Comparison of ENCODE assay signal across 8 mouse cellular contexts in genomic region chr12:54795153-54795998, GRCm38 (mm10). TPM values are rescaled to one million over a fixed set of nuclear protein-coding genes. Genes with fewer than 3 reads are reported as not detected.
DNase-seq lines count a peak whose midpoint lies in the region; ATAC-seq and TF ChIP-seq lines count a peak whose summit lies in the region.

Gene Snx6, minus strand, starts transcription at chr12:54795703.

- peak within 1 kb of the TSS; percentile 97 for H3K27ac ChIP-seq in hindbrain, embryonic 10.5 days
- H3K27ac ChIP-seq in lung, postnatal 0 days (ENCODE audit: low read length), result peak within 1 kb of the TSS; percentile 90

- TF ChIP-seq CTCF in lung, postnatal 0 days (IDR thresholded peaks at IDR 0.05), result no peak

- peak within 1 kb of the TSS; percentile 89 for H3K4me2 ChIP-seq in lung, postnatal 0 days (replicated peaks; ENCODE audit: low read depth, low read length)

- no peaks in the 10 kb centered on the region for H3K27me3 ChIP-seq in hindbrain, embryonic 10.5 days (ENCODE audit: insufficient read depth, poor library complexity, severe bottlenecking)
- no peaks in the 10 kb centered on the region for H3K27me3 ChIP-seq in lung, postnatal 0 days (replicated peaks; ENCODE audit: insufficient read depth, low read length)

- H3K9me3 ChIP-seq in hindbrain, embryonic 10.5 days, result no peaks in the 10 kb centered on the region
- no peaks in the 10 kb centered on the region for H3K9me3 ChIP-seq in lung, postnatal 0 days (ENCODE audit: low read length)

- H3K4me3 ChIP-seq in hindbrain, embryonic 10.5 days, result peak within 1 kb of the TSS; percentile 97
- peak within 1 kb of the TSS; percentile 98 for H3K4me3 ChIP-seq in lung, postnatal 0 days (ENCODE audit: low read depth, low read length)

- peak; percentile 50 for DNase-seq in MEL-GATA-1-ER (ENCODE audit: extremely low read depth, low read depth)
- peak; percentile 78 for DNase-seq in cerebellum, adult 8-10 months
- peak; percentile 89 for DNase-seq in hindbrain, embryonic 10.5 days (ENCODE audit: low spot score)
- DNase-seq in layer of hippocampus, adult 9-11 months, result peak; percentile 80
- peak; percentile 93 for DNase-seq in lung, postnatal 0 days (ENCODE audit: low spot score)
- DNase-seq in ovary, postnatal 36 days (ENCODE audit: low spot score), result peak; percentile 86
- DNase-seq in thymus, postnatal 25 days, result peak; percentile 85

- peak within 1 kb of the TSS; percentile 97 for H3K9ac ChIP-seq in lung, postnatal 0 days (replicated peaks; ENCODE audit: low read depth)

- H3K36me3 ChIP-seq in hindbrain, embryonic 10.5 days, result peaks cover 19% of the 10 kb centered on the region
- H3K36me3 ChIP-seq in lung, postnatal 0 days (ENCODE audit: insufficient read depth, low read length), result no peaks in the 10 kb centered on the region

- peak; percentile 97 for ATAC-seq in frontal cortex, adult (ENCODE audit: low TSS enrichment)
- ATAC-seq in lung, postnatal 0 days, result peak; percentile 98

- WGBS in hindbrain, embryonic 10.5 days, result under 1% methylated on average over 76 of the region's 76 CpGs
- WGBS in lung, postnatal 0 days, result under 1% methylated on average over 57 of the region's 76 CpGs

- TF ChIP-seq EP300 in lung, postnatal 0 days (IDR thresholded peaks at IDR 0.05), result no peak

- peaks cover 34% of the 10 kb centered on the region for H3K4me1 ChIP-seq in hindbrain, embryonic 10.5 days (replicated peaks)
- 0 out of 2 replicates have a peak, but pooled peaks cover 4% of the 10 kb centered on the region for H3K4me1 ChIP-seq in lung, postnatal 0 days (ENCODE audit: insufficient read depth, low read depth, low read length)

RNA-seq across cellular contexts. Expression of gene Snx6, which starts in this region (rescaled TPM):
- 182 and 191 TPM in 2 replicates for polyA plus RNA-seq in hindbrain, embryonic 10.5 days (2016; fragmentation: Nextera tagmentation; extraction: Ambion mirVana)
- polyA plus RNA-seq in lung, postnatal 0 days (2015; fragmentation: Nextera tagmentation; extraction: Ambion mirVana), result 115 and 139 TPM in 2 replicates

Comparison
In these comparisons a context has a peak if more than half of its experiments do, and no peak if none do; other contexts are left out.
1. Peak in every context shown above with its lines: DNase-seq, ATAC-seq, H3K4me3 ChIP-seq and H3K27ac ChIP-seq.